Mouse (Mus musculus): ENCODE data around the gene Kdm4b. TPM values are rescaled to one million over a fixed set of nuclear protein-coding genes. Genes with fewer than 3 reads are reported as not detected.

Gene Kdm4b
- polyA plus RNA-seq, 1 experiment from 2014 or later, result 36.9 TPM

- Histone ChIP-seq H3K27me3 (no peaks in the 10 kb centered on the region), H3K27ac (no peak overlapping the region), H3K4me2 (no peak overlapping the region), H3K9me3 (no peaks in the 10 kb centered on the region), H3K4me1 (peaks cover 43% of the 10 kb centered on the region), H3K36me3 (no peaks in the 10 kb centered on the region), H3K4me3 (no peak overlapping the region), H3K9ac (peak overlapping the region; percentile 22; the same call in 1 of the 2 replicates)
- ATAC-seq (ENCODE audit: insufficient number of reproducible peaks, insufficient read depth, low FRiP score, low TSS enrichment, low read depth), result no peak
These were observed 3.4 kb downstream of the Kdm4b start for GRCm38 (mm10) chr17:56329267-56329666.

GRCm38 (mm10) chr17:56330345-56330744 lies 4.5 kb downstream of the Kdm4b start:
- whole genome bisulfite sequencing, result 70% methylated on average over 3 of the region's 3 CpGs
- H3K9ac ChIP-seq, result peak overlapping the region; percentile 22

GRCm38 (mm10) chr17:56331256-56331655 lies 5.4 kb downstream of the Kdm4b start:
- Histone ChIP-seq H3K9ac (peak overlapping the region; percentile 22), H3K9me3 (no peaks in the 10 kb centered on the region), H3K4me2 (no peak overlapping the region), H3K4me1 (peaks cover 38% of the 10 kb centered on the region), H3K36me3 (peaks cover 7% of the 10 kb centered on the region; the same call in 1 of the 2 replicates), H3K27ac (no peak overlapping the region), H3K27me3 (no peaks in the 10 kb centered on the region), H3K4me3 (no peak overlapping the region)
- ATAC-seq (ENCODE audit: insufficient number of reproducible peaks, insufficient read depth, low FRiP score, low TSS enrichment, low read depth), result no peak

More at GRCm38 (mm10) chr17:56330345-56330744, 4.5 kb downstream of the Kdm4b start:
- H3K4me2 ChIP-seq, result no peak overlapping the region; the same call in 1 of the 2 replicates
- no peak overlapping the region for H3K27ac ChIP-seq
- H3K36me3 ChIP-seq, result peaks cover 7% of the 10 kb centered on the region; the same call in 1 of the 2 replicates
- H3K4me1 ChIP-seq, result peaks cover 38% of the 10 kb centered on the region
- H3K4me3 ChIP-seq, result no peak overlapping the region
- H3K9me3 ChIP-seq, result no peaks in the 10 kb centered on the region
- no peaks in the 10 kb centered on the region for H3K27me3 ChIP-seq
- ATAC-seq (ENCODE audit: insufficient number of reproducible peaks, insufficient read depth, low FRiP score, low TSS enrichment, low read depth), result no peak

GRCm38 (mm10) chr17:56332987-56333386 lies 7.1 kb downstream of the Kdm4b start:
- peaks cover 30% of the 10 kb centered on the region for H3K4me1 ChIP-seq
- no peak overlapping the region for H3K27ac ChIP-seq
- H3K36me3 ChIP-seq, result peaks cover 7% of the 10 kb centered on the region; the same call in 1 of the 2 replicates
- H3K4me3 ChIP-seq, result no peak overlapping the region
- ATAC-seq (ENCODE audit: insufficient number of reproducible peaks, insufficient read depth, low FRiP score, low TSS enrichment, low read depth), result no peak
- H3K27me3 ChIP-seq, result no peaks in the 10 kb centered on the region
- WGBS, result 51% methylated on average over 8 of the region's 8 CpGs
- H3K4me2 ChIP-seq, result no peak overlapping the region
- H3K9ac ChIP-seq, result no peak overlapping the region
- H3K9me3 ChIP-seq, result no peaks in the 10 kb centered on the region

GRCm38 (mm10) chr17:56337190-56337589 lies 11.3 kb downstream of the Kdm4b start:
- no peak overlapping the region for H3K4me2 ChIP-seq
- H3K27ac ChIP-seq, result no peak overlapping the region
- 54% methylated on average over 4 of the region's 4 CpGs for WGBS
- H3K9ac ChIP-seq, result no peak overlapping the region
- H3K36me3 ChIP-seq, result peaks cover 7% of the 10 kb centered on the region; the same call in 1 of the 2 replicates
- no peak for ATAC-seq (ENCODE audit: insufficient number of reproducible peaks, insufficient read depth, low FRiP score, low TSS enrichment, low read depth)
- no peaks in the 10 kb centered on the region for H3K9me3 ChIP-seq
- H3K27me3 ChIP-seq, result no peaks in the 10 kb centered on the region
- H3K4me3 ChIP-seq, result no peak overlapping the region
- H3K4me1 ChIP-seq, result peaks cover 6% of the 10 kb centered on the region

- Histone ChIP-seq H3K4me1 (peaks cover 6% of the 10 kb centered on the region), H3K9ac (no peak overlapping the region), H3K4me3 (no peak overlapping the region), H3K27me3 (no peaks in the 10 kb centered on the region), H3K27ac (no peak overlapping the region), H3K36me3 (peaks cover 7% of the 10 kb centered on the region; the same call in 1 of the 2 replicates), H3K4me2 (no peak overlapping the region), H3K9me3 (no peaks in the 10 kb centered on the region)
- WGBS, result 95% methylated on average over 6 of the region's 6 CpGs
- no peak for ATAC-seq (ENCODE audit: insufficient number of reproducible peaks, insufficient read depth, low FRiP score, low TSS enrichment, low read depth)
These were observed 11.9 kb downstream of the Kdm4b start for GRCm38 (mm10) chr17:56337791-56338190.

- no peaks in the 10 kb centered on the region for H3K27me3 ChIP-seq
- H3K4me1 ChIP-seq, result peaks cover 3% of the 10 kb centered on the region
- WGBS, result 55% methylated on average over 4 of the region's 4 CpGs
- H3K4me2 ChIP-seq, result no peak overlapping the region
- no peak overlapping the region for H3K4me3 ChIP-seq
- no peak overlapping the region for H3K27ac ChIP-seq
- ATAC-seq (ENCODE audit: insufficient number of reproducible peaks, insufficient read depth, low FRiP score, low TSS enrichment, low read depth), result no peak
- peaks cover 7% of the 10 kb centered on the region; the same call in 1 of the 2 replicates for H3K36me3 ChIP-seq
- H3K9me3 ChIP-seq, result no peaks in the 10 kb centered on the region
- no peak overlapping the region for H3K9ac ChIP-seq
These were observed 13.0 kb downstream of the Kdm4b start for GRCm38 (mm10) chr17:56338909-56339308.

GRCm38 (mm10) chr17:56340717-56341116 lies 14.9 kb downstream of the Kdm4b start:
- H3K27ac ChIP-seq, result no peak overlapping the region
- no peak for ATAC-seq (ENCODE audit: insufficient number of reproducible peaks, insufficient read depth, low FRiP score, low TSS enrichment, low read depth)
- H3K9ac ChIP-seq, result no peak overlapping the region
- peaks cover 3% of the 10 kb centered on the region for H3K4me1 ChIP-seq
- H3K4me3 ChIP-seq, result no peak overlapping the region
- H3K36me3 ChIP-seq, result no peaks in the 10 kb centered on the region
- no peak overlapping the region for H3K4me2 ChIP-seq
- no peaks in the 10 kb centered on the region for H3K27me3 ChIP-seq
- no peaks in the 10 kb centered on the region for H3K9me3 ChIP-seq

GRCm38 (mm10) chr17:56343466-56343865 lies 17.6 kb downstream of the Kdm4b start:
- 80% methylated on average over 3 of the region's 3 CpGs for WGBS
- Histone ChIP-seq H3K9ac (no peak overlapping the region), H3K4me2 (no peak overlapping the region), H3K36me3 (0 out of 2 replicates have a peak, but pooled peaks cover 4% of the 10 kb centered on the region), H3K4me3 (no peak overlapping the region), H3K4me1 (no peaks in the 10 kb centered on the region), H3K27me3 (no peaks in the 10 kb centered on the region), H3K27ac (no peak overlapping the region), H3K9me3 (no peaks in the 10 kb centered on the region)
- no peak for ATAC-seq (ENCODE audit: insufficient number of reproducible peaks, insufficient read depth, low FRiP score, low TSS enrichment, low read depth)

- Histone ChIP-seq H3K27me3 (no peaks in the 10 kb centered on the region), H3K4me3 (no peak overlapping the region), H3K4me2 (no peak overlapping the region), H3K9me3 (no peaks in the 10 kb centered on the region), H3K27ac (no peak overlapping the region), H3K36me3 (0 out of 2 replicates have a peak, but pooled peaks cover 6% of the 10 kb centered on the region), H3K9ac (no peak overlapping the region), H3K4me1 (no peaks in the 10 kb centered on the region)
- no peak for ATAC-seq (ENCODE audit: insufficient number of reproducible peaks, insufficient read depth, low FRiP score, low TSS enrichment, low read depth)
- WGBS, result 77% methylated on average over 2 of the region's 2 CpGs
These were observed 19.5 kb downstream of the Kdm4b start for GRCm38 (mm10) chr17:56345364-56345763.

- 68% methylated on average over 4 of the region's 4 CpGs for WGBS
- H3K27me3 ChIP-seq, result no peaks in the 10 kb centered on the region
- no peak overlapping the region for H3K27ac ChIP-seq
- H3K36me3 ChIP-seq, result peaks cover 26% of the 10 kb centered on the region
- H3K4me3 ChIP-seq, result no peak overlapping the region
- ATAC-seq (ENCODE audit: insufficient number of reproducible peaks, insufficient read depth, low FRiP score, low TSS enrichment, low read depth), result no peak
- no peak overlapping the region for H3K4me2 ChIP-seq
- no peaks in the 10 kb centered on the region for H3K9me3 ChIP-seq
- no peak overlapping the region for H3K9ac ChIP-seq
- no peaks in the 10 kb centered on the region for H3K4me1 ChIP-seq
These were observed 22.3 kb downstream of the Kdm4b start for GRCm38 (mm10) chr17:56348128-56348527.

- Histone ChIP-seq H3K9me3 (no peaks in the 10 kb centered on the region), H3K27me3 (no peaks in the 10 kb centered on the region), H3K27ac (no peak overlapping the region), H3K4me1 (no peaks in the 10 kb centered on the region), H3K4me2 (no peak overlapping the region), H3K36me3 (peaks cover 31% of the 10 kb centered on the region), H3K4me3 (no peak overlapping the region), H3K9ac (no peak overlapping the region)
- no peak for ATAC-seq (ENCODE audit: insufficient number of reproducible peaks, insufficient read depth, low FRiP score, low TSS enrichment, low read depth)
These were observed 22.7 kb downstream of the Kdm4b start for GRCm38 (mm10) chr17:56348586-56348985.

Data from embryonic facial prominence, embryonic 13.5 days (tissue).